Comparison of ENCODE assay signal across 8 mouse cellular contexts in genomic region chr3:30226928-30227370, GRCm38 (mm10).
A peak's percentile ranks its signal among the peaks of the same experiment; 100 is the strongest.
DNase-seq lines count a peak whose midpoint lies in the region; ATAC-seq lines count a peak whose summit lies in the region.

No protein-coding gene starts in this region.

- no peak overlapping the region for H3K27ac ChIP-seq in hindbrain, embryonic 16.5 days (ENCODE audit: low read depth, low read length)
- H3K27ac ChIP-seq in lung, embryonic 16.5 days (ENCODE audit: low read length) = peak overlapping the region; percentile 37; the same call in 1 of the 2 replicates

- H3K27me3 ChIP-seq in hindbrain, embryonic 16.5 days (replicated peaks; ENCODE audit: control insufficient read depth, insufficient read depth, low read length) = peaks cover 7% of the 10 kb centered on the region; the same call in 1 of the 2 replicates
- H3K27me3 ChIP-seq in lung, embryonic 16.5 days (ENCODE audit: control insufficient read depth, insufficient read depth, low read depth, low read length) = no peaks in the 10 kb centered on the region

- DNase-seq in testis, postnatal 10 days (ENCODE audit: low spot score) = peak; percentile 50
- DNase-seq in testis, postnatal 14 days (ENCODE audit: low spot score) = no peak
- DNase-seq in thymus, postnatal 25 days = no peak

- no peaks in the 10 kb centered on the region for H3K36me3 ChIP-seq in hindbrain, embryonic 16.5 days (ENCODE audit: control insufficient read depth, insufficient read depth, low read length)
- H3K36me3 ChIP-seq in lung, embryonic 16.5 days (ENCODE audit: control insufficient read depth, insufficient read depth, low read length) = no peaks in the 10 kb centered on the region

- WGBS in hindbrain, embryonic 16.5 days = 18% methylated on average over 12 of the region's 13 CpGs
- WGBS in lung, embryonic 16.5 days = 43% methylated on average over 12 of the region's 13 CpGs

- H3K9ac ChIP-seq in hindbrain, embryonic 16.5 days (ENCODE audit: low read depth, low read length) = no peak overlapping the region
- no peak overlapping the region for H3K9ac ChIP-seq in lung, embryonic 16.5 days (ENCODE audit: low read length)

- peak overlapping the region; percentile 24; the same call in 1 of the 2 replicates for H3K4me2 ChIP-seq in hindbrain, embryonic 16.5 days (ENCODE audit: low read length)
- no peak overlapping the region for H3K4me2 ChIP-seq in lung, embryonic 16.5 days (ENCODE audit: low read depth, low read length)

- peaks cover 4% of the 10 kb centered on the region for H3K4me1 ChIP-seq in hindbrain, embryonic 16.5 days (ENCODE audit: control insufficient read depth, insufficient read depth, low read depth, low read length)
- peaks cover 6% of the 10 kb centered on the region; the same call in 1 of the 2 replicates for H3K4me1 ChIP-seq in lung, embryonic 16.5 days (replicated peaks; ENCODE audit: control insufficient read depth, insufficient read depth, low read length)

- no peak overlapping the region for H3K4me3 ChIP-seq in hindbrain, embryonic 16.5 days (ENCODE audit: low read length)
- H3K4me3 ChIP-seq in lung, embryonic 16.5 days (ENCODE audit: low read length) = no peak overlapping the region

- peak; percentile 94 for ATAC-seq in hindbrain, embryonic 16.5 days
- peak; percentile 91 for ATAC-seq in lung, embryonic 16.5 days (ENCODE audit: low read depth)
- ATAC-seq in erythroblast, adult 5-6 weeks (replicated peaks; ENCODE audit: low FRiP score, poor library complexity, severe bottlenecking) = no peak
- no peak for ATAC-seq in megakaryocyte-erythroid progenitor cell, adult 5-6 weeks (replicated peaks; ENCODE audit: low FRiP score, low TSS enrichment, poor library complexity, severe bottlenecking)
- ATAC-seq in activated CD4-positive, CD25-positive, alpha-beta regulatory T cell, adult 4 months = no peak

- H3K9me3 ChIP-seq in hindbrain, embryonic 16.5 days (ENCODE audit: control insufficient read depth, low read length) = no peaks in the 10 kb centered on the region
- no peaks in the 10 kb centered on the region for H3K9me3 ChIP-seq in lung, embryonic 16.5 days (ENCODE audit: control insufficient read depth, low read length)

Comparison
In these comparisons a context has a peak if more than half of its experiments do, and no peak if none do; other contexts are left out.
1. ATAC-seq: peak in hindbrain, embryonic 16.5 days (single experiment) and lung, embryonic 16.5 days (single experiment); none in erythroblast, adult 5-6 weeks (single experiment), megakaryocyte-erythroid progenitor cell, adult 5-6 weeks (single experiment) and activated CD4-positive, CD25-positive, alpha-beta regulatory T cell, adult 4 months (single experiment).